Mouse (Mus musculus) liver, postnatal 0 days (tissue): ENCODE data around the gene Clybl.

Experiments used
- CTCF ChIP-seq: sonication (generic); IDR thresholded peaks from 2 replicates; pipeline ENCODE4 v1.5.1; 2016; ENCODE audit warnings: antibody characterized with exemption, low read depth
- EP300 ChIP-seq: IDR thresholded peaks from 2 replicates; pipeline ENCODE4 v1.6.1; 2016; ENCODE audit warnings: antibody characterized with exemption, low read depth, mild to moderate bottlenecking

DNA sequence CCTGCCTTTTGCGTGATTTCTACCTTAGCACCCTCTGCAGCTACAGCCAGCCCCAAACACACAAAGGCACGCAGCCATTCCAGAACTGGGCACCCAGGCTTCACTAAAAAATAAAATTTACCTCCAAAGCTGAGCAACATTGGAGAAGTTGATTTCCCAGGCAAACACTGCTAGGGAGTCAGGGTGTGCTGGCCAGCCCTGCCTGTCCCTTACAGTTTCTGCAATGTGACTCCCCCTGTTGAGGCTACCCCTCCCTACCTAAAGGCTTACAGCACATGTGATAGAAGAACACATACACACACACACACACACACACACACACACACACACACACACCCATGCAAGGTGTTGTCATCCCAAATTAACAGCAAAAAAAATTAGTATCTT is 232.0 kb downstream of the Clybl start:
- no peak for TF ChIP-seq CTCF
- TF ChIP-seq EP300, result no peak
